Mouse (Mus musculus): ENCODE data around the gene Perp.

Perp gene

DNA sequence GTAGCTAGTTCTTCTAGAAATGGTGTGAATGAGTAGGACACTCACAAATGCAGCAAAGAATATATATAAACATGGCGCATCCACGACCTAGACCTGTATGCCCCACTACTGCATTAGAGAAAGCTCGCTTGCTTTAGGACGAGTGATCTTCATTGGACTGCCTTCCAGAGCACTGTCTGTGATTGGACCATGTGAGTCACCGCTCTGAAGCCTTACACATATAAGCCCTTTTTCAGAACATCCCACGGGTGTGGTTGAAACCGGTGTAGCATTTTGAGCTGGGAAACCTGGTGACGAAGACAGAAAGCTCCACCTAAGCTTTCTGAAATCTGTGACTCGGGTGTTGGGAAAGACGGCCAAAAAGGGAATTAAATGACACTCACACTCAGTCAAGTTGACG lies 16.0 kb downstream of the Perp start:
- in situ Hi-C loops (cut with MseI, MboI): no loop called here

DNA sequence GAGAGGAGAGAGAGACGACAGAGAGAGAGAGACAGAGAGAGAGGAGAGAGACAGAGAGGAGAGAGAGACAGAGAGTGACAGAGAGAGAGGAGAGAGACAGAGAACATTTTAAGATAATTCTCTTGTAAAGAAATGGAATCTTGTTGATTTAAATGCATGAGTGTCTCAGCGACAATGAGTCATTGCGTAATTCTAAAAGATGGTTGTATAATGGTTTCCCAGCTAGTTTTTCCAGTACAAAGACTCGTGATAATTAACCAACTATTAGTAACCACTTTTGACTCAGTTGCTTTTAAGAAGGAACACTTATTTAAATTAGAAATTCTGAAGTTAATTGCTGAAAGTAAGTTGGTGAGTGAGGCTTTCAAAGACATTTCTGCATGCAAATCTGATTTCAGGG lies 16.6 kb downstream of the Perp start:
- in situ Hi-C loops (cut with MseI, MboI): no loop called here

- in situ Hi-C loops (cut with MseI, MboI): no loop called here
These were observed 18.5 kb downstream of the Perp start for GRCm38 (mm10) chr10:18863332-18863731.

- in situ Hi-C loops (cut with MseI, MboI): no loop called here
These were observed 19.9 kb downstream of the Perp start for GRCm38 (mm10) chr10:18864753-18865152.

GRCm38 (mm10) chr10:18870990-18871389 lies 26.2 kb downstream of the Perp start:
- in situ Hi-C loops (cut with MseI, MboI): no loop called here

DNA sequence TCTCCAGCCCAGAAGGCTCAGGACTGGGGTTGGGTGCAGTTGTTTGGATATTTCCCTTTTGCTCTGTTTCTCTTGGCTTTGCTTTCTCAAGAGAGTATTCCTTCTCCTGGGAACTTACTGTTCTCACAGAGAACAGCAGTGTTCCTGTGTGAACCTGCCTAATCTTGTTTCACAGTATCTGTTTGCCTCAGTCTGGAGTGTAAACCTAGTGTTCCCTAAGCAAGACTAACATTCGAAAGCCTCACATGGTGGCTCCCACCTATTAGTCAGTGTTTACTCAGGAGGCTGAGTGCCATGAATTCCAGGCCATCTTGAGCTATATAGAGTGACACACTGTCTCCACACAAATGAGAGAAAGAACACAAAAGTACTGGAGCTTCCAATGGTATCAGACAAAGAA lies 31.4 kb downstream of the Perp start:
- in situ Hi-C loops (cut with MseI, MboI): no loop called here

- in situ Hi-C loops (cut with MseI, MboI): no loop called here
These were observed 33.3 kb downstream of the Perp start for GRCm38 (mm10) chr10:18878111-18878510.

GRCm38 (mm10) chr10:18879160-18879559 lies 34.3 kb downstream of the Perp start:
- in situ Hi-C loops (cut with MseI, MboI): no loop called here

DNA sequence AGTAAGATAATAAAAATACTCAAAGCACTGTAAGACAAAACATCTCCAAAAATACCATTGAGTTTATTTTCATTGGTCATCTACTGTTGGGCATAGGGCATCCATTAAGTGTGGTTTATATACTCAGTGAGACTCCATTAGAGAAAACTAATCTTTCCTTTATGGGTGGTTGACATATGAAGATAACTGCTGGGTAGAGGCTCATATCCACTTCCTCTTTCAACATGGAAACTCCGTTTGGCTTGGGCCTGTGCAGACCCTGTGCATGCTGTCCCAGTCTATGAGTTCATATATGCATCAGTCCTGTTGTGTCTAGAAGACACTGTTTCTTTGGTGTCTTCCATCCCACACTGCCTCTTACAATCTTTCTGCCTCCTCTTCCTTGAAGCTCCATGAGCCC lies 34.9 kb downstream of the Perp start:
- in situ Hi-C loops (cut with MseI, MboI): no loop called here

DNA sequence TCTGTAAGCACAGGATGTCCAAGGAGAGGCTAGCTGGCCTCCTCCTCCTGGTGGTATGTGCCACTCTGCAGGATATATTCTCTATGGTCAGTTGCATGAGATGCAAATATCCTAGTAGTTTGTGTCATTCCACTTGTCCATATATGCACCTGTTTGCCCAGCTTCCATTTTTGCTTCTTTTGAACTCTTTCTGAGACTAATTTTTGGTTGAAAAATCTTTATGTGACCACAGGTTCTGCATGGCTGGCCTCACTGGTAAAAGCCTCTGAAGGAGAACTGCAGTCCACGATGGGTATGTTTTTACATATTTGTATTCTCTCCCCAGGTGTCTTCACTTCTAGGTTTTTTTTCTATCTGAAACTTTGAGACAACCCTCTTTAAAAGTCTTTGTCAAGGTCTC lies 37.4 kb downstream of the Perp start:
- in situ Hi-C loops (cut with MseI, MboI): no loop called here

GRCm38 (mm10) chr10:18886918-18887625 lies 42.3 kb downstream of the Perp start:
- in situ Hi-C loops (cut with MseI, MboI): no loop called here

DNA sequence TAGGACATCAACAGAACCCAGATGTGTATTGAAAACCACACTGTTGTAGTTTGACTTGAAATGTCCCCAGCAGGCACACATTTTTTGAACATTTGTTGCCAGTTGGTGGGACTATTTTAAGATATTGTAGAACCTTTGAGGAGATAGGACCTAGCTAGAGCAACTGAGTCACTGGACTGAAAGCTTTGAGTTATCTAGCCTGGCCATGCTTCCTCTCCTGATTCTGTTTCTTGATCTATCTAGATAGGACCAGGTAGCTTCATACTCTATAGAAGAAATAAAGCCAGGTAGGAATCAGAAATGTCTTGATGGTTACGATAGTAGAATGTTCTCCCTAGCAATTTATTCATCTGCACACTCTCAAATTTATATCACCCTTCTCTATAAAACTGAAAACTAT lies 43.9 kb downstream of the Perp start:
- in situ Hi-C loops (cut with MseI, MboI): no loop called here

- in situ Hi-C loops (cut with MseI, MboI): no loop called here
These were observed 44.4 kb downstream of the Perp start for GRCm38 (mm10) chr10:18889255-18889654.

- in situ Hi-C loops (cut with MseI, MboI): no loop called here
These were observed 46.3 kb downstream of the Perp start for GRCm38 (mm10) chr10:18891110-18891509.

DNA sequence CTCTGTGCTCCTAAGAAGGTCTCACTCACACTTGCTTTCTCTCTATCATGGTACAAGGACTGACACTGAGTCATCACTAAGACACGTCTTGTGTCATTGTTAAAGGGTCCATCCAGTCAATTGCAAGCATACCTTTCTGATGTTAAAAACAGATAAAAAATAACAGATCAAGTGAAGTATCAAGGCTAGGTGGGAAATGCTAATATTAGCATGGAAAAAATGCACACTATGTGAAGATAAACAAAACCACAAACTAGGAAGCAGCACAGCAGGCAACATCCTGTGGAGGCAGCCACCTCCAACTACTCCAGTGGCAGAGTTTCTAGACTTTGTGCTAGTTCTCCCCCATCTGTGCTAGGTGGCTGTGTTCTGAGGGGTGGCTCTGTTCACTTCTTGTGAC lies 47.3 kb downstream of the Perp start:
- in situ Hi-C loops (cut with MseI, MboI): no loop called here

DNA sequence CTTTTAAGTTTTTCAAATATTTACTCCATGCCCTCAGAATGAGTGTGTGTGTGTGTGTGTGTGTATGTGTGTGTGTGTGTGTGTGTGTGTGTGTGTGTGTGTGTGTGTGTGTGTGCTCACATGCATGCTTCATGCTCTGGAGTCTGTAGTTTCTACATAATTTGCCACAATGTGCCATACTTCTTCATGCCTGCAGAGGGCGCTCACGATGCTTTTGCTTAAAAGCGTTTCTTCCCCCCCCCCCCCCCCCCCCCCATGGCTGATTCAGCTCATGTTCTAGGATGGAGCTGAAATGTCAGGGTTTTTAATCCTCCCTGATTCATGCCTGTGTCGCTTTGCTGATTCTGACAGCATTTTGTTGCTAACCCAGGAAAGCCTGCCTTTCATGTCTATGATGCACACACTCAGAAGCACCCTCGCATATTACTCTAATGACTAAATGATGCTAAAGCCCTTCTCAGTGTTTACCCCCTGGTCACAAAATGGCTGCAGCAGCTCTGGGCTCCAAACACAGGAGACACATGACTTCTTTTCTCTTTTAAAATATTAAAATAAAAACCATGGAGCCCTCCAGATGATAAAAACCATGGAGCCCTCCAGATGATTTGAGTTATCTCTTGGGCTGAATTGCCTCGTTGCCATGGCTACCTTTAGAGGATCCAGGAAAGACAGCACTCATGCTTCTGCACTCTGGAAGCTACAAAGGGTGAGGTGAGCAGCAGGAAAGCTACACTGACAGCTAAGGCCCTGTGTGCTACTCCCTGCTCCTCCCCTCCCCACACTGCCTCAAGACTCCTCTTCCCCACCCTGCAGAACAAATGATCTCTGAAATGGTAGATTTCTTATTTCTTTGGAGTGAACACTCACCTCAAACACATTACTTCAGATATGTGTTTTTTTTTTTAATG lies 49.7 kb downstream of the Perp start:
- in situ Hi-C loops (cut with MseI, MboI): no loop called here

- in situ Hi-C loops (cut with MseI, MboI): loop anchor here in 1 of 2 experiments (10.0 kb wide), 1 partner anchor 129 kb away; no protein-coding TSS in a partner anchor
These were observed 59.3 kb downstream of the Perp start for GRCm38 (mm10) chr10:18904108-18904507.

Measured in mouse trophoblast stem cell (cell line).